Mouse (Mus musculus) limb, embryonic 14.5 days (tissue): ENCODE measurements at regions not wholly inside any gene's neighbourhood (a gene's known extent, or its start where the extent isn't known, plus 50 kb on each side); places are given as distances from the start of the nearest gene placed in this dataset.

ENCODE experiments used
- ATAC-seq: fragments of 200-750 bp; cut with Nextera tagmentation; 2 replicates; pipeline ENCODE4 v1.8.0; 2017; ENCODE audit warnings: low read depth, moderate number of reproducible peaks, moderate TSS enrichment; ENCODE audit not compliant: low FRiP score
- DNase-seq: peaks from one replicate; pipeline ENCODE4 v3.0.0-alpha.2; 2015; ENCODE audit warnings: low spot score
- H3K27ac ChIP-seq: fragments of 300-500 bp; sonication (generic); replicated peaks from 2 replicates; pipeline ENCODE4 v1.5.1; 2014; ENCODE audit warnings: low read depth, mild to moderate bottlenecking, low read length, moderate library complexity, mixed read lengths
- H3K27me3 ChIP-seq: fragments of 300-500 bp; sonication (generic); 2 replicates; pipeline ENCODE4 v1.6.1; 2014; ENCODE audit warnings: low read length, mixed read lengths; ENCODE audit not compliant: control insufficient read depth, insufficient read depth
- H3K36me3 ChIP-seq: fragments of 300-500 bp; sonication (generic); 2 replicates; pipeline ENCODE4 v1.6.1; 2014; ENCODE audit warnings: mild to moderate bottlenecking, low read length, moderate library complexity, mixed read lengths; ENCODE audit not compliant: control insufficient read depth, insufficient read depth
- H3K4me1 ChIP-seq: fragments of 300-500 bp; sonication (generic); 2 replicates; pipeline ENCODE4 v1.6.1; 2014; ENCODE audit warnings: antibody characterized with exemption, low read length, mixed read lengths; ENCODE audit not compliant: control insufficient read depth, insufficient read depth
- H3K4me2 ChIP-seq: fragments of 300-500 bp; sonication (generic); replicated peaks from 2 replicates; pipeline ENCODE4 v1.6.1; 2014; ENCODE audit warnings: low read depth, mild to moderate bottlenecking, low read length, moderate library complexity; ENCODE audit not compliant: severe bottlenecking
- H3K4me3 ChIP-seq: fragments of 300-500 bp; sonication (generic); replicated peaks from 2 replicates; pipeline ENCODE4 v1.5.1; 2014; ENCODE audit warnings: low read length
- H3K9ac ChIP-seq: fragments of 300-500 bp; sonication (generic); 2 replicates; pipeline ENCODE4 v1.6.1; 2014; ENCODE audit warnings: mild to moderate bottlenecking, low read depth, low read length, moderate library complexity; ENCODE audit not compliant: severe bottlenecking
- H3K9me3 ChIP-seq: fragments of 300-500 bp; sonication (generic); 2 replicates; pipeline ENCODE4 v1.6.1; 2016; ENCODE audit warnings: low read length; ENCODE audit not compliant: control insufficient read depth
- POLR2A ChIP-seq: fragments of 200-500 bp; IDR thresholded peaks from 2 replicates; pipeline ENCODE4 v1.8.0; 2012; ENCODE audit warnings: inconsistent platforms, mild to moderate bottlenecking, moderate library complexity, borderline replicate concordance; ENCODE audit not compliant: insufficient read depth, insufficient read length; ENCODE audit errors: extremely low read depth
- WGBS: fragments of 180-500 bp; shearing (Covaris S2); extraction: QIAGEN DNeasy Blood & Tissue Kit; methylation state at CpG from one replicate; pipeline ENCODE4 v1.1.7; 2014; 5-methylcytosine and 5-hydroxymethylcytosine counted together

GRCm38 (mm10) chr13:102153785-102154608, 386.0 kb upstream of the Pik3r1 start:
- Histone ChIP-seq H3K9ac (no peak overlapping the region), H3K36me3 (no peaks in the 10 kb centered on the region), H3K4me1 (no peaks in the 10 kb centered on the region), H3K4me3 (no peak overlapping the region), H3K27ac (no peak overlapping the region), H3K9me3 (no peaks in the 10 kb centered on the region), H3K27me3 (no peaks in the 10 kb centered on the region), H3K4me2 (no peak overlapping the region)
- TF ChIP-seq POLR2A, result no peak
- WGBS, result 19% methylated on average over 5 of the region's 5 CpGs
- DNase-seq (peak; percentile 9), ATAC-seq (no peak)

GRCm38 (mm10) chr13:102154609-102154899, 386.5 kb upstream of the Pik3r1 start:
- no peak overlapping the region for H3K9ac ChIP-seq
- no peak overlapping the region for H3K4me2 ChIP-seq
- H3K36me3 ChIP-seq, result no peaks in the 10 kb centered on the region
- no peak overlapping the region for H3K4me3 ChIP-seq
- no peak overlapping the region for H3K27ac ChIP-seq
- no peak for TF ChIP-seq POLR2A
- H3K4me1 ChIP-seq, result no peaks in the 10 kb centered on the region
- ATAC-seq, result no peak
- 13% methylated on average over 2 of the region's 2 CpGs for WGBS
- no peaks in the 10 kb centered on the region for H3K9me3 ChIP-seq
- DNase-seq, result no peak
- H3K27me3 ChIP-seq, result no peaks in the 10 kb centered on the region

GRCm38 (mm10) chr13:102157369-102158130, 389.5 kb upstream of the Pik3r1 start:
- 85% methylated on average over 6 of the region's 6 CpGs for WGBS
- Histone ChIP-seq H3K9ac (no peak overlapping the region), H3K4me2 (no peak overlapping the region), H3K4me1 (no peaks in the 10 kb centered on the region; the same call in 1 of the 2 replicates), H3K36me3 (no peaks in the 10 kb centered on the region), H3K9me3 (no peaks in the 10 kb centered on the region), H3K27me3 (no peaks in the 10 kb centered on the region), H3K4me3 (no peak overlapping the region), H3K27ac (no peak overlapping the region)
- TF ChIP-seq POLR2A, result no peak
- DNase-seq (no peak), ATAC-seq (no peak)

- TF ChIP-seq POLR2A, result no peak
- WGBS, result 81% methylated on average over 9 of the region's 9 CpGs
- H3K4me1 ChIP-seq, result no peaks in the 10 kb centered on the region
- H3K4me2 ChIP-seq, result no peak overlapping the region
- no peak for ATAC-seq
- no peaks in the 10 kb centered on the region for H3K36me3 ChIP-seq
- H3K27me3 ChIP-seq, result no peaks in the 10 kb centered on the region
- no peak for DNase-seq
- no peak overlapping the region for H3K9ac ChIP-seq
- no peak overlapping the region for H3K27ac ChIP-seq
- H3K4me3 ChIP-seq, result no peak overlapping the region
- no peaks in the 10 kb centered on the region for H3K9me3 ChIP-seq
These were observed 405.6 kb upstream of the Pik3r1 start for GRCm38 (mm10) chr13:102173382-102174234.

- no peak overlapping the region for H3K27ac ChIP-seq
- H3K4me3 ChIP-seq, result no peak overlapping the region
- no peak overlapping the region for H3K4me2 ChIP-seq
- H3K9ac ChIP-seq, result no peak overlapping the region
- TF ChIP-seq POLR2A, result no peak
- DNase-seq, result no peak
- H3K9me3 ChIP-seq, result no peaks in the 10 kb centered on the region
- H3K27me3 ChIP-seq, result no peaks in the 10 kb centered on the region
- H3K36me3 ChIP-seq, result no peaks in the 10 kb centered on the region
- no peak for ATAC-seq
- 85% methylated on average over 3 of the region's 3 CpGs for WGBS
- no peaks in the 10 kb centered on the region for H3K4me1 ChIP-seq
These were observed 406.4 kb upstream of the Pik3r1 start for GRCm38 (mm10) chr13:102174431-102174830.
